Mouse (Mus musculus) CH12.LX (cell line): ENCODE results near the gene Tas2r130.

Source experiments
- E2F4 ChIP-seq: IDR thresholded peaks from 2 replicates; pipeline ENCODE4 v1.6.1; 2011; ENCODE audit warnings: low read depth, low read length, improper control_type of control experiment; ENCODE audit not compliant: insufficient replicate concordance
- EP300 ChIP-seq: IDR thresholded peaks from 2 replicates; pipeline ENCODE4 v1.6.1; 2011; ENCODE audit warnings: low read length, improper control_type of control experiment
- MXI1 ChIP-seq: IDR thresholded peaks from 2 replicates; pipeline ENCODE4 v1.6.1; 2011; ENCODE audit warnings: mild to moderate bottlenecking, low read depth, low read length, improper control_type of control experiment
- NELFE ChIP-seq: IDR thresholded peaks from 2 replicates; pipeline ENCODE4 v1.6.1; 2011; ENCODE audit warnings: low read depth, low read length, improper control_type of control experiment
- PAX5 ChIP-seq: IDR thresholded peaks from 2 replicates; pipeline ENCODE4 v1.6.1; 2012; ENCODE audit warnings: low read length, inconsistent platforms, mixed read lengths
- USF1 ChIP-seq: IDR thresholded peaks from 2 replicates; pipeline ENCODE4 v1.6.1; 2014; ENCODE audit warnings: low read depth, mild to moderate bottlenecking, inconsistent platforms, low read length, improper control_type of control experiment

DNA sequence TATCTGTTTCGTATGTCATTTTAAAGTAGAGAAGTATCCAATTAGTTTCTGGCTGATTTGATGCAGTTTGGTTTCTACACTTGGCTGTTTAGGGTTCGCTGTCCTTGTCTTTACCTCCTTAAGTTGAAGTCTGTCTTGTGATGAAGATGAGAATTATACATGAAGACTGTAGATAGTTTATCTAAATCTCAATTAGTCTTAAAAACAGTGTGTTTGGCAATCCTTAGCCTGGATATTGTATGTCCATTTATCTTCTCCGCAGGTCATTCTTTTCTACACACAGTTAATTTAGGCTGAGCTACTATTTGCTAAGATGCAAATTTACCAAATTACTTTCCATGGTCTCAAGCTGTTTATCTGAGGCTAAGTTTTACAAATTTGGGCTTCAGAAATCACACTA is at the start of gene Tas2r130:
- TF ChIP-seq NELFE (no peak), EP300 (no peak), MXI1 (no peak), USF1 (no peak), PAX5 (no peak), E2F4 (no peak)
